14 mouse cellular contexts compared by ENCODE assay signal in the genomic region with DNA sequence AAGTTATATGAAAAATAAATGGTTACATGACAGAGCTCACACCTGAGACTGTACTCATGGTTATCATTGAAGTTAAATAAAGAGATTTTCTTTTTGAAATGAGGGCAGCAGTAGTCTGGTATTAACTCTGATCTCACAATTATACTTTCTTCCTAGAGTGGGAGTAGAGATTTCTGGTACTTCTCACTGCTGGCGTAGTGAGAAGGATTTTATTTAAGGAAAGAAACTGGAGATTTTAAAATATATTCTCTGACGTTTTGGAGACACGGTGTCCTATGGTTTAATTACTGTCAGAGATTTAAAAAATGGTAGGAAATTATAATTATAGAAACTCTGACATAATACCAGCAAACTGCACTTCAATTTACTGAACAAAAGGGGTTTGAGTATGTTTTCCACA.
A peak's percentile ranks its signal among the peaks of the same experiment; 100 is the strongest.
DNase-seq lines count a peak whose midpoint lies in the region.
"Had no signal": no experiment of that assay in that cellular context is flagged by ENCODE, and none has a peak within 500 bp of the region (broad histone marks: within the 10 kb centered on the region; RNA-seq: fewer than 3 reads in every experiment).

No protein-coding gene starts in this region.

- DNase-seq in left cerebral cortex, adult 11 months (ENCODE audit: low spot score) = peak; percentile 0
- no peak for DNase-seq in left cerebral cortex, postnatal 4 days
- peak; percentile 9 for DNase-seq in brain, adult 2 months (ENCODE audit: low read depth, low spot score)
- DNase-seq in telencephalon, adult 2 months (ENCODE audit: low read depth, low spot score) = peak; percentile 22
- no peak for DNase-seq in layer of hippocampus, postnatal 10 days (ENCODE audit: low spot score in 2 of 2)
- DNase-seq: adrenal gland, adult 2 months; adrenal gland, postnatal 10 days; adrenal gland, postnatal 25 days; cerebellum, adult 11-12 months; cerebellum, adult 2 months; cerebellum, adult 9-10 months; cerebellum, postnatal 10 days; cerebellum, postnatal 25 days; forebrain, postnatal 0 days had no signal

- intact Hi-C loops in left cerebral cortex, postnatal 4 days (cut with DNase I) = no loop called here

Comparison
In these comparisons a context has a peak if more than half of its experiments do, and no peak if none do; other contexts are left out.
1. DNase-seq: peak in left cerebral cortex, adult 11 months (single experiment), brain, adult 2 months (single experiment) and telencephalon, adult 2 months (single experiment); none in left cerebral cortex, postnatal 4 days (single experiment) and layer of hippocampus, postnatal 10 days (0 of 2).